Mouse (Mus musculus): ENCODE data around the gene Tmprss5.

Gene Tmprss5

GRCm38 (mm10) chr9:49081107-49081506 lies at the start of gene Tmprss5:
Tmprss5 (plus strand) TSS chr9:49081260.
- in situ Hi-C loops (cut with MboI; ENCODE audit: unreplicated experiment in 2 of 2), result loop anchor here (5.0 to 25.0 kb wide), 4 partner anchors 204 to 1381 kb away; partner anchors contain the start of gene Ttc12 (in 2 of the 2)

- in situ Hi-C loops (cut with MboI; ENCODE audit: unreplicated experiment in 2 of 2), result no loop called here
These were observed 46.3 kb upstream of the Tmprss5 start for GRCm38 (mm10) chr9:49034764-49035163.

GRCm38 (mm10) chr9:49050901-49051300 lies 30.2 kb upstream of the Tmprss5 start:
- in situ Hi-C loops (cut with MboI; ENCODE audit: unreplicated experiment in 2 of 2), result loop anchor here (5.0 to 25.0 kb wide), 3 partner anchors 64 to 564 kb away; partner anchors contain the start of genes Gm5617 (in 2 of the 2), Rbm7 (in 2 of the 2), Rexo2 (in 2 of the 2) and Usp28 (in 2 of the 2)

GRCm38 (mm10) chr9:49051349-49051748 lies 29.7 kb upstream of the Tmprss5 start:
- in situ Hi-C loops (cut with MboI; ENCODE audit: unreplicated experiment in 2 of 2), result loop anchor here (5.0 to 25.0 kb wide), 3 partner anchors 64 to 564 kb away; partner anchors contain the start of genes Gm5617 (in 2 of the 2), Rbm7 (in 2 of the 2), Rexo2 (in 2 of the 2) and Usp28 (in 2 of the 2)

- in situ Hi-C loops (cut with MboI; ENCODE audit: unreplicated experiment in 2 of 2), result loop anchor here (5.0 to 25.0 kb wide), 3 partner anchors 67 to 567 kb away; partner anchors contain the start of genes Gm5617 (in 2 of the 2), Rbm7 (in 2 of the 2), Rexo2 (in 2 of the 2) and Usp28 (in 2 of the 2)
These were observed 27.0 kb upstream of the Tmprss5 start for GRCm38 (mm10) chr9:49054028-49054427.

- in situ Hi-C loops (cut with MboI; ENCODE audit: unreplicated experiment in 2 of 2), result loop anchor here (10.0 to 25.0 kb wide), 2 partner anchors 411 to 568 kb away; partner anchors contain the start of genes Gm5617 (in 2 of the 2), Rbm7 (in 2 of the 2) and Rexo2 (in 2 of the 2)
These were observed 25.5 kb upstream of the Tmprss5 start, which contains the start of gene Zw10 for GRCm38 (mm10) chr9:49055333-49056205. Zw10 (plus strand) TSS chr9:49055613.

GRCm38 (mm10) chr9:49076847-49077246 lies 4.2 kb upstream of the Tmprss5 start:
- in situ Hi-C loops (cut with MboI; ENCODE audit: unreplicated experiment in 2 of 2), result loop anchor here (25.0 kb wide), 2 partner anchors 1360 to 1385 kb away; no protein-coding TSS in a partner anchor

- in situ Hi-C loops (cut with MboI; ENCODE audit: unreplicated experiment in 2 of 2), result loop anchor here (5.0 to 25.0 kb wide), 4 partner anchors 203 to 1381 kb away; partner anchors contain the start of gene Ttc12 (in 2 of the 2)
These were observed 501 bp downstream of the Tmprss5 start for GRCm38 (mm10) chr9:49081561-49081960.

GRCm38 (mm10) chr9:49087317-49087716 lies 6.3 kb downstream of the Tmprss5 start:
- in situ Hi-C loops (cut with MboI; ENCODE audit: unreplicated experiment in 2 of 2), result loop anchor here (10.0 to 25.0 kb wide), 3 partner anchors 197 to 1375 kb away; no protein-coding TSS in a partner anchor

- in situ Hi-C loops (cut with MboI; ENCODE audit: unreplicated experiment in 2 of 2), result loop anchor here (25.0 kb wide), 2 partner anchors 1338 to 1363 kb away; no protein-coding TSS in a partner anchor
These were observed 17.8 kb downstream of the Tmprss5 start for GRCm38 (mm10) chr9:49098871-49099270.

- in situ Hi-C loops (cut with MboI; ENCODE audit: unreplicated experiment in 2 of 2), result no loop called here
These were observed 21.3 kb downstream of the Tmprss5 start for GRCm38 (mm10) chr9:49102328-49102727.

- in situ Hi-C loops (cut with MboI; ENCODE audit: unreplicated experiment in 2 of 2), result no loop called here
These were observed 28.0 kb downstream of the Tmprss5 start for GRCm38 (mm10) chr9:49109101-49109500.

GRCm38 (mm10) chr9:49110476-49111220 lies 29.6 kb downstream of the Tmprss5 start:
- in situ Hi-C loops (cut with MboI; ENCODE audit: unreplicated experiment in 2 of 2), result no loop called here

- in situ Hi-C loops (cut with MboI; ENCODE audit: unreplicated experiment in 2 of 2), result no loop called here
These were observed 30.2 kb downstream of the Tmprss5 start for GRCm38 (mm10) chr9:49111296-49111695.

GRCm38 (mm10) chr9:49118271-49118825 lies 37.3 kb downstream of the Tmprss5 start:
- in situ Hi-C loops (cut with MboI; ENCODE audit: unreplicated experiment in 2 of 2), result no loop called here

GRCm38 (mm10) chr9:49119759-49120158 lies 38.7 kb downstream of the Tmprss5 start:
- in situ Hi-C loops (cut with MboI; ENCODE audit: unreplicated experiment in 2 of 2), result no loop called here

GRCm38 (mm10) chr9:49125706-49126105 lies 44.6 kb downstream of the Tmprss5 start:
- in situ Hi-C loops (cut with MboI; ENCODE audit: unreplicated experiment in 2 of 2), result no loop called here

GRCm38 (mm10) chr9:49130514-49131010 lies 49.5 kb downstream of the Tmprss5 start:
- in situ Hi-C loops (cut with MboI; ENCODE audit: unreplicated experiment in 2 of 2), result no loop called here

GRCm38 (mm10) chr9:49143841-49144240 lies 62.8 kb downstream of the Tmprss5 start:
- in situ Hi-C loops (cut with MboI; ENCODE audit: unreplicated experiment in 2 of 2), result no loop called here

GRCm38 (mm10) chr9:49145776-49146175 lies 64.7 kb downstream of the Tmprss5 start:
- in situ Hi-C loops (cut with MboI; ENCODE audit: unreplicated experiment in 2 of 2), result no loop called here
